Mouse (Mus musculus): Measurements from ENCODE around the gene Rims3. TPM values are rescaled to one million over a fixed set of nuclear protein-coding genes. Genes with fewer than 3 reads are reported as not detected.

Gene Rims3
- total RNA-seq, 2 experiments from 2014 or later: 38.9 to 41.0 TPM

DNA sequence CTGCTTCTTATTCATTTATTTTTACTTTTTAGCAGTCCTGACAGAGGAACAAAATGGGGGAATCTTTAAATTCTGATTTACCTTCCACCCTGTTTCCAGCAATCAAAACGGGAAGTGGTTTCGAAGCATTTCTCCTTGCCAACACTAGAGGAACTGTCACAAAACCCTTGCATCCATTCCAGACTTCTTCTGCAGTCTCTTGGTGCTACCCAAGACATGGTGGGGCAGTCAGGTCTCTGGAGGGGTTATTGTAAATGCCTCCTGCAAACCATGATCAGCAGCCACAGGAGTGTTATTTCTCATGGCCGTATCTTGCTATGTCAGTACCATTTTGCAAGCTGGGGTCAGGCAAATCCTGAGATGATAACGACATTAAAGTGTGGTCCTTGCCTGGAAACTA is 9.5 kb upstream of the Rims3 start:
- no peak for DNase-seq (ENCODE audit: extremely low spot score in 1 of 2, low spot score in 2 of 2)
- intact Hi-C loops (cut with DNase I): no loop called here

DNA sequence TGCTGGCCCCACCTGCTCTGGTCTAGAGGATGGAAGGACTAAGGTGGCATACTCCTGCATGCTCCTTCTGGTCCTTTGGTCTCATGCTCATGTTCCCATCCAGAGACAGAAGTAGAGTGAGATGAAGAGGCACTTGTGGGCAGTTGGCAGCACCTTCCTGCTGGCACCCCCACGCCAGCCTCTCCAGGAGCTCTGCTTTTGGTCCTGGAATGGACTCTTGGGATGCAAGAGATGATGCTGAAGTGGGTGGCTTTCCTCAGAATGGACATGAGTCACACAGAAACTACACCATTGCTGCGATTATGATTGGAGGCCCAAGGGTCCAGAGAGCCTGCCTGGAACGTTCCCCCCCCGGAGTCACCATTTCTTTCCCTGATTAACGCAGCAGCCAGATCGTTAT is 5.7 kb upstream of the Rims3 start:
- DNase-seq (ENCODE audit: extremely low spot score in 1 of 2, low spot score in 2 of 2): no peak
- intact Hi-C loops (cut with DNase I): no loop called here

DNA sequence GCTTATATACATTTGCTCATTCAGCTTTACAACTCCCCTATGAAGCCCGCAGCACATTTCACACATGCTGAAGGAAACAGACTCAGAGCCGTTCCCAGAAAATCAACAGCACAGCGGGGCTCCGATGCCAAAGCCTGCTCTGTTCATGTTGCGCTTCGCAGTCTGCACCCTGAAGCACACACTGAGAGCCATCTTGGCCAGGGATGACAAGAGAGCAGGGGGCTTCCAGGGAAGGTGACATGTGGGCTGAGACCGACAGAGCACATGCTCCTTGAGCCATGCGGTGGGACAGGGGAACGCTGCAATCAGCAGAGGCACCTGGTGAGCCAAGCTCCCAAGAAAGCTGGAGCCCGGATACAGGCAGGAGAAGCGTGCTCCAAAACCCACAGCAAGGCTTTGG is 5.2 kb upstream of the Rims3 start:
- DNase-seq (ENCODE audit: extremely low spot score in 1 of 2, low spot score in 2 of 2): no peak
- intact Hi-C loops (cut with DNase I): no loop called here

DNA sequence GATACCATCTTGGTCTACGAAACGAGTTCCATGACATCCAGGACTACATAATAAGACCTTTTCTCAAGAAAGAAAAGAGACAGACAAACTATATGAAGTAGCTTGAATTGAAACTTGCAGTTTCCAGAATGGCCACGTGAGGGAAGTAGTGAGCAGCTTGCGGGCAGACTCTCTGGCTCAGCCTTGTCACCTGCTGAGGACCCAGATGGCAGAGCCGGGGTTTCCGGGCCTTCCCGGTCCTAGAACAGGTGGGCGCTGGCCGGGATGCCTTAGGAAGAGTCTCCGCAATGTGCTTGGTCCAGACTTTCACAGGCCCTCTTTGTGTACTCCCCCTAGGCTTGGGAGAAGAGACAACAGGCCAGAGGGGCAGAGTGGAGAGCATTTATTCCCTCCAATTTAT is 3.7 kb upstream of the Rims3 start:
- intact Hi-C loops (cut with DNase I): loop anchor here (2.0 kb wide), 2 partner anchors 36 to 60 kb away; no protein-coding TSS in a partner anchor

DNA sequence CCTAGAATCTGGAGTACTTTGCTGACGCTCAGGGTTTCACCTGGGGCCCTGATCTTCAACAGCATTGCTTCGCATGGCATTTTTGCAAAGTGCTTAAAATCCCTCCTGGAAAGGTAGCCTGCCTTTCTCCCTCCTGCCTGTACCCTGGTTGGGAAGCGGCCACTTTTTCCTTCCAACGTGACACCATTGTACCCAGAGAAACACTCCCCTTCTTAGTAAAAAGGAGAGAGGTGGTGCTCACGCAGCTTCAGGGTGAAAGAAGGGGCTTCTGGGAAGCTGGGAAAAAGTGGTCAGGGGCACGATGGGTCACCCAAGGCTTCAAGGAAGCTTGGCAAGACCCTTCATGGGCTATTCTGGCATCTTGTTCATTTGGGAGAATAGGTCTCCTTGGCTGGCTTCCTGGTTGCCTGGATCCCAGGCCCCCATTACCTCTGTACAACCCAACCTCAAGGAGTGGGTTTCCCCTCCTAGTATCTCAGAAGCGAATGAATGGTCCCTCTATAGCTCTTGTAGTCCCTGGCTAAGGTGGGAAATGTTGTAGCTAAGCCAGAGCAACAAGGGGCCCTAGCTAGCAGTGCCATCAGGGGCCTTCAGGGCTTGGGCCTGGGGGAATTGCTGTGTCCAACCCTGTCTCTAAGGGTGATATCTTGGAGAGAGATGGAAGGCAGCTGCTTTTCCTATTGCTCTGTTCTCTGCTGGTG is 894 bp downstream of the Rims3 start:
- intact Hi-C loops (cut with DNase I): no loop called here

More for the DNA sequence above, 3.7 kb upstream of the Rims3 start:
- DNase-seq (ENCODE audit: extremely low spot score in 1 of 2, low spot score in 2 of 2): peak; percentile 63 to 75

DNA sequence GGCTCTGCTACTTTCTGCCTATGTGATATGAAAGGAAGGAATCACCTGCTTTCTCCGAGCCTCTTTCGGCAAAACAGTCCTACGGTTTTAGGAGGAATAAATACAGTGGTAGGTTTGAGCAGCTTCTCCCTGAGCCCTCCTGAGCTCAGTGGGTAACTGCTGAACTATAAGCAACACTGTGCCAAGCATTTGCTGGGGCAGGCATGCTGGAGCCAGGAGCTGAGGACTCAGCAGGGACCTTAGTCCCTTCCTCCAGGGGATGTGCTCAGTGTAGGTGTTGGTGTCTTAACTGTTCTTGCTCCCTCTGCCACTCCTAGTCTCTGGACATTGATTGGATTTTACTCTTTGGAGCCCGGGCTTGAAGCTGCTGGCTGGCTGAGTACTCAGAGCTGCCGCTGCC is 1.8 kb downstream of the Rims3 start:
- intact Hi-C loops (cut with DNase I): no loop called here
- no peak for DNase-seq (ENCODE audit: extremely low spot score in 1 of 2, low spot score in 2 of 2)

More for the DNA sequence above, 894 bp downstream of the Rims3 start:
- DNase-seq (ENCODE audit: extremely low spot score in 1 of 2, low spot score in 2 of 2): no peak

DNA sequence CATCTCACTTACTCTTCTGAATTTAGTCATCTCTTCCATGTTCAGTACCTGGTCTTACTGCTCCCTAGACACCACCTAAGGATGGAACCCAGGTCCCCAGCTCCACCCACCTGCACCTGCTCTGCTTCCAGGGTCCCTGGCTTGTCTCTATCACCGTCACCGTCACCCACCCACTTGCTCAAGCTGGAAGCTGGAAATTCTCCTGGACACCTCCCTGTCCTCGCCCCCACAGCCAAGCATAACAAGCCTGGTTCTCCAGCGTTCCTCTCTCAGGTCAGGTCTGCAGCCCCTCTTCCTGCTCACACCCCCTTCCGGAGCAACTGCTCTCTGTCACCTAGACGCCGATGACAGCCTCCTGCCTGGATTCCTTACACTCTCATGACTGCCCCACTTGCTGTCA is 5.2 kb downstream of the Rims3 start:
- DNase-seq (ENCODE audit: extremely low spot score in 1 of 2, low spot score in 2 of 2): no peak
- intact Hi-C loops (cut with DNase I): no loop called here

DNA sequence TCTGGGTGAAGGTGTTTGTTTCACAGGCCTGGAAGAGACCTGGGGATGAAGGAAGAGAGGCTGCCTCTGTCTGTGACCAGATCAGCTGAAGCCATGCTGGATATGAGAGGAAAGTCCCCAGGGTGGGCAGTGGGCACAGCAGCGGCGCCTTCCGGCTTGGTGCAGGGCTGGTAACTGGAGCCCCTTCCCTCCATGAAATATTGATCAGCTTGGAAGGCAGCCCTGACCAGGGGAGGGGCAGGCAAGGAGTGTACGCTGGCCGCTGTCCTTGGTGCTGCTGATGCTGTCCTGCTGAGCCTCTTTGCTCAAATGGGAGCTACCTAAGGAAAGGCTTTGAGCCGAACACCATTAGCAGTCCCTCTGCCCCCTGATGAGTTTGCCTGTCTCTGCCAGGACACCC is 11.6 kb downstream of the Rims3 start:
- intact Hi-C loops (cut with DNase I): no loop called here
- no peak for DNase-seq (ENCODE audit: extremely low spot score in 1 of 2, low spot score in 2 of 2)

DNA sequence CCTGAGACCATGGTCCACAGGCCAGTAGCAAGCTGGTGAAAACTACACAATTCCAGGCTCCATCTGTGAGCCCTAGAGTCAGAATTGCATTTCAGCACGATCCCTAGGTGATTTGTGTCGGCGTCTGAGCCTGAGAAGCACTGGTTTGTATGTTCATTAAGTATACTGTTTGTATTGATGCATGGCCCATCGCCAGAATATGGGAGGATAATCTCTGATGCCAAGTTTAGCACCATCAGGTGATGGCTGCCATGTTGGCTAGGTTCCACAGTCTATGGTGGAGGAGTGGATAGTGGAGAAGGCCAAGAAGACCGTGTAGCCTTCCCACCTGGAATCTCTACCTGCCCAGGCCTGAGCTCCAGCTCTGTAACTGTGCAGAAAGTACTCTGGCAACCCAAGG is 13.6 kb downstream of the Rims3 start:
- no peak for DNase-seq (ENCODE audit: extremely low spot score in 1 of 2, low spot score in 2 of 2)
- intact Hi-C loops (cut with DNase I): no loop called here

DNA sequence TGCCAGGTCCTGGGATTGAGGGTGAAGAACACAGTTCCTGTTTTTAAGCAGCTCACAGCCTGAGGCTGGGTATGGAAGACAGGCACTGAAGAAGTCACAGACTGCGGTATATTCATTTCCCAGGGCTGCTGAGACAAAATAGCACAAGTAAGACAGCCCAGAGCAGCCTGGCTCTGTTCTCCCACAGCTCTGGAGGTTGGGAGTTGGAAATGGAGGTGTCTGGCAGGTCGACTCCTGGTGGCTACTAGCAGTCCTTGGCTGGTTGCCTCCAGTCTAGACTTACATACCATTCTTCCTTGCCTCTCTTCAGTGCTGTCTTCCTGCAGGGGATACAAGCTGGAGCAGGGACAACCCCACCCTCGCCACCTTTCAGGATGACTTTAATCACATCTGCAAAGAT is 14.4 kb downstream of the Rims3 start:
- intact Hi-C loops (cut with DNase I): no loop called here

DNA sequence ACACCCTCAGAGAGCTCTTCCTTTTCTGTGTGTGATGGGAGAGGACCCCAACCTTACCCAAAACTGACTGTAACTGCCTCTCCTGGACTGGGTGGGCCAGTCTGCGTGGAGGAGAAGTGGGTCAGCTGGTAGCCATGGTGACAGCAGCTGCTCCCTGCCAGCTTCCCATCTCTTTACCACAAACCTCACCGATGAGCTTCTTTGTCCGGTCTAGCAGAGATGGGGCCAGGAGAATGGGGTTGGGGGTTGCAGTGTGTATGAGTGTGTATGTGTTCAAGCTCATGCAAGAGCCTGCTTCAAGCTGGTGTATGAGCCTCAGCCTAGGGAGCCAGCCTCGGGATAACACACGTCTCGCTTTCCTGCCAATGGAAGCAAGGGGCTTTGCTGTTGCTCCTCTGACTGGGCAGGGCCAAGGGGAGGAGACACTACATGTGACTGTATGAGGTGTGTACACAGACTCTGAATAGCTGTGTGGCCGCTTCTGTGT is 15.7 kb downstream of the Rims3 start:
- intact Hi-C loops (cut with DNase I): no loop called here
- DNase-seq (ENCODE audit: extremely low spot score in 1 of 2, low spot score in 2 of 2): no peak

More for the DNA sequence above, 14.4 kb downstream of the Rims3 start:
- no peak for DNase-seq (ENCODE audit: extremely low spot score in 1 of 2, low spot score in 2 of 2)

DNA sequence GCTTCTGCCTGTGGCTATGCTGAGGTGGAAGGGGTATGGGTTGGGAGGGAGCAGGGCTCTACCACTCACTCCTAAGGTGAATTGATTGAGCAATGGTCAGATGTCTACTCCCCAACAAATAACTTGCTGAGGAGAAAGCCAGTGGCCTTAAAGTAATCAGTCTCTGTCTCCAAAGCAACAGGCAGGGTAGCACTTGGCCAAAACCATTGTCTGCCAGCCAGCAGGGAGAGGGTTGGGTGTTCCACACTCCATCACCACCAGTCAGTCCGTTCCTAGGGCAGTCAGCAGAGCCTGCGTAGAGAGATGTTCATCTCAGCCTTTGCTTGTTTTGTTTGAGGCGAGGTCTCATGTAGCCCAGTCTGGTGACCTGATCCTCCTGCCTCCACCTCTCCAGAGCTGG is 21.3 kb downstream of the Rims3 start:
- DNase-seq (ENCODE audit: extremely low spot score in 1 of 2, low spot score in 2 of 2): no peak
- intact Hi-C loops (cut with DNase I): no loop called here

DNA sequence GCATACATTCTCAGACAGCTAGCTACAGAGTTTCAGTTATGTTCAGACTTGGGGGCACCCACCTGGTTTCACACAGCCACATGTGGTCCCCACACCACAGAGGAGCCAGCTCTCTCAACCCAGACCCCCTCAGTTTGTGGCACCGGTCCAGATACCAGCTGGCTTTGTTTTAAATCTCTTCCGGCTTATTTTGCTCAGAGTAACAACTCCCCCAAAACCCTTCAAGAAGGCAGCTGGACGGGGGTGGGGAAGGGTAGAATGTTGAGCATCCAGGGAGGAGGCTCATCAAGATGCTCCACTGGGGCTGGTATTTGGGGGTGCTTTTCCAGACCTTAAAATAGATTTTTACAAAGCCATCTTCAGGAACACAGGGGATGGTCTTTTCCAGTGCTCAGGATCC is 24.1 kb downstream of the Rims3 start:
- intact Hi-C loops (cut with DNase I): no loop called here
- DNase-seq (ENCODE audit: extremely low spot score in 1 of 2, low spot score in 2 of 2): peak in 1 of 2 experiments; percentile 69

DNA sequence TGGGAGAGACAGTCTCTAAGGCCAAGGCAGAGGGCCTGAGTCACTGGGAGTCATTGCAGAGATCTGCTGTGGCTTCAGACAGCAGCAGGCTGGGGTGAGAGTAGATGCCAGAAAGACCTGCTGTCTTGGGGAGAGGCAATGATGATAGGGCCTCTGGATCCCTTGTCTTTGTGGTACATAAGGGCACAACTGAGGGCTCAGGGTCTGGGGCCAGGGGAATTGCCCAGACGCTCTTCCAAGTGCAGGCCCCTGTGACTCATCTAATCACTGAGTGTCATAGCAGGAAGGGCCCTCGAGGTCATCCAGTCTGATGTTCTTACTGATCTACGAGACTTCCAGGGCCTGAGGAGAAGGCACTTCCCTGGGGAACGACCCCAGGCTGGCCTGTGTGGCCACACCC is 24.8 kb downstream of the Rims3 start:
- intact Hi-C loops (cut with DNase I): no loop called here
- no peak for DNase-seq (ENCODE audit: extremely low spot score in 1 of 2, low spot score in 2 of 2)

DNA sequence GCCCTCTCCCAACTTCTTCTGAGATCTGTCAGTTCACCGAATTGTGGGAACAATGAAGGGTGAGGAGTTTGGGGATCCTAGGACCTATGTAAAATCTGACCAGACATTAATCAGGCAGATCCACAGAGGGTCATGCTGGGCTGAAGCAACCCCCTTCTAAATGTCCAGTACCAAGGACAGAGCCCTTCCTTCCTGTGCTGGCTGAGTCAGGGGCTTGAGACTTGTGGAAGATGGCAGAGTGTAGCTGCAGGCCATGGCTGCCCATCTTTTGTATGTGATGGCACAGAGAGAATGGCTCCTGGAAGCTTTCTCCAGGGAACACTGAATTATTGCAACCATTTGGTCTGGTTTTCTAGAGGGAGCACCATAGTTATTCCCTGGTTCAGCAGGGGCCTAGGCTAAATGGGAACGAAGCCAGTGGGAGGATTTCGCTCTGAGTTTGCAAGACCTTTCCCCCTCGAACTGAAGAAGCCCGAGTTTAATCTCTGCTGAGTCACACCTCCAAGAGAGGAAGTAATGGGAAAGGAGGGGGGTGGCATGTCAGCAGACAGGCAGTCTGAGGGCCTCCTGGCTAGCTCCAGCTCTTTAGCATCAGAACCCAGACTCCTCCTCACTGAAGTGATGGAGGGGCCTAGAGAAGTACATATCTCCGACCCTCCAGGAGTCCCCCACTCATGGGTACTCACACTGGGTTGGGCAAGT is 26.3 kb downstream of the Rims3 start:
- DNase-seq (ENCODE audit: extremely low spot score in 1 of 2, low spot score in 2 of 2): no peak

DNA sequence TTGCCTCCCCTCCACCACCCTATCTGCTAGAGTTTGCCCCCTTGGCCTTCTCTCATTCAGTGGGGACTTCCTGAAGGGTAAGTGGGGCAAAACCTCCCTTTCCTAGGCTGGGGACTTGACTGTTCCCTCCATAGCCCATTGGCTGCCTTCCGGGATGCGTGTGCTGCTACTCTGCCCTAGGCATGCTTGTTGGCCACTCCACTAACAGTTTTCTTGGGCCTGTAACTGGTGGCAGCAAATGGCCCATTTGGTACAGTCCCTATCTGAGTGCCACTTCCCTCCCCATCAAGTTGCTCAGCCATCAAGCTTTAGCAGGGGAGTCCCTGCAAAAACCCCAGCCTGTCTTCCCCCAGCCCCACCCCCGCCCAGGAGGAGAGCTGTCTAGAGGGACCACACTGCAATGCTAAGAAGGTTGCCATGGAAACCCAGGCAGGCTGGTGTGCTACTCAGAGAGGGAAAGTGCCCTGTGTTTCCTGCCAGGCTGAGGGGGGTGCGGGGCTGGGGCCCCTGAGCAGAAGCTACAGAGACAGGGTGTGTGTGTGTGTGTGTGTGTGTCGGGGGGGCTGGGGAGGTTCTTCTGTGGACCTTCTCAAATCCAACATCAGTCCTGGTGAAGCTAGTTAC is 27.5 kb downstream of the Rims3 start:
- intact Hi-C loops (cut with DNase I): loop anchor here (10.0 kb wide), 1 partner anchor 287 kb away; no protein-coding TSS in a partner anchor
- DNase-seq (ENCODE audit: extremely low spot score in 1 of 2, low spot score in 2 of 2): peak; percentile 71 to 76

More for the DNA sequence above, 26.3 kb downstream of the Rims3 start:
- intact Hi-C loops (cut with DNase I): loop anchor here (10.0 kb wide), 1 partner anchor 286 kb away; no protein-coding TSS in a partner anchor

DNA sequence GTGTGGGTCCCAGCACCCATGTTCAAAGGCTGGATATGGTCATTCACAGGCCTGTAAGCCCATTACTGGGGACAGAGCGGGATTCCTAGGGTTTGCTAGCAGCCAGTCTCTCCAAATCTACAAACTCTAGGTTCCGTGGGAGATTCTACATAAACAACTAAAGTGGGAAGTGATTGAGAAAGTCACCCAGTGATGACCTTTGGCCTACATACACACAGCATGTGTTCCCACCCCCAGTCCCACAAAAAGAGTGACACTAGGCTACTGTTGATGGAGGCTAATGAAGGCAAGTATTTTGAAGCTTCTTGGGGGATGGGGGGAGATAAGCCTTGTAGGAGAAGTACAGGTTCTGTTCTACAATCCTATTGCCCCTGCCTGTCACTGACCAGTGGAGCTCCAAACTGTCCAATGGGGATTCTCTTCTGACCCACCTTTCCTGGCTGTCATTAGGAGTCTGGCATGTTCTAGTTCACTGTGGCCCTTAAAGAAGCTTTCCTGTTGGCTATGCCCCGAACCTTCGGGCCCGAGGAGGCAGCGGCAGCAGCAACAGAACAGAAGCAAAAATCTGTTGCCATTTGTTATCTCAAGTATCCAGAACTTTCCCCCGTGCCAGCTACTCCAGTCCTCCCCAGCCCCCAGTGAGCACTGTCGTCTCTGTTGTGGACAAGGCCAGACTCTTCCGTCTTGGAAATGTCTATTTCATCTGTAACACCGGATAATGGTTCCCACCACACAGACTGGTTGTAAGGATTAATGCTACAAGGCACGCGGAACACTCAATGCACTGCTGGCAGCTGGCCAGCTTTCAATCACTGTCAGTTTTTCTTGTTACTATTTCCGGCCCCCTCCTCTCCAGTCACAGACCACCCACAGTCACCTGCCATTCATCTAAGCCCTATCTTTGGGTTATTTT is 30.8 kb downstream of the Rims3 start:
- DNase-seq (ENCODE audit: extremely low spot score in 1 of 2, low spot score in 2 of 2): no peak
- intact Hi-C loops (cut with DNase I): loop anchor here (2.0 to 10.0 kb wide), 2 partner anchors 35 to 291 kb away; no protein-coding TSS in a partner anchor

DNA sequence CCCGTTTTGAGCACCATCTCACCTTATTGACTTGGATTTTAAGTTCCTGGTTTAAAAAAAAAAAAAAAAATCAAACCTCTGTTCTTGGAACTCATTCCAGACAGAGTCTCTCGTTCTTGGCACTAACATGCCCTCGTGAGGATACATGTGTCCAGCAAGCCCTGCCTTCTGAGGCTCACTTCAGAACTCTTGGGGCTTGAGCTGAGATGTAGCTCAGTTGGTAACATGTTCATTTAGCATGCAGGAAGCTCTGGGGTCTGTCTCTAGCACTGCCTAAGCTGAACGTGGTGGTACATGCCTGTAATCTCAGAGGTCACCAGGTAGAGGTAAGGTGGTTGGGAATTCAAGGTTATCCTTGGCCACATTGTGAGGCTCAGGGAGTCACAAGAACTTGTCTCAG is 31.5 kb downstream of the Rims3 start:
- intact Hi-C loops (cut with DNase I): loop anchor here (2.0 to 10.0 kb wide), 2 partner anchors 35 to 291 kb away; no protein-coding TSS in a partner anchor
- DNase-seq (ENCODE audit: extremely low spot score in 1 of 2, low spot score in 2 of 2): no peak

DNA sequence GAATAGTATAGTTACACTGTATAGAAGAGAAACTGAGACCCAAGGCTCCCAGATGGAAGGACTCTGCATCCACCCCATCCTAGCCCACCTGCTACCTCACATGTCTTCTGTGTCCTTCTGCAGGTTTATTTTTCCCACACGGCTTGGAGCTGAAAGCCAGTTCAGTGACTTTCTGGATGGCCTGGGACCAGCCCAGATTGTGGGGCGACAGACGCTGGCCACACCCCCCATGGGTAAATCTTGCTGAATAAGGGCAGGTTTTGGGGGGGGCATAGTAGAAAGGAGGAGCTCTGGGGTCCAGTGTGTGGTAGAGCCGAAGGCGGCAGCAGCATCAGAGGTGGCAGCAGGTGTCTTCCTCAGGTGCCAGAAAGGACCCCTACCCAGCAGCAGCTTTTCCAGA is 32.2 kb downstream of the Rims3 start:
- intact Hi-C loops (cut with DNase I): loop anchor here (2.0 to 10.0 kb wide), 2 partner anchors 36 to 292 kb away; no protein-coding TSS in a partner anchor
- DNase-seq (ENCODE audit: extremely low spot score in 1 of 2, low spot score in 2 of 2): no peak

Data from left cerebral cortex, postnatal 10 days (tissue).